Mouse (Mus musculus): Measurements from ENCODE around the gene Slc25a17.

Gene Slc25a17

GRCm38 (mm10) chr15:81386327-81386726 is 25.7 kb upstream of the Slc25a17 start:
- no peaks in the 10 kb centered on the region for H3K27me3 ChIP-seq (ENCODE audit: insufficient read depth, low read length)
- peaks cover 6% of the 10 kb centered on the region; the same call in 1 of the 2 replicates for H3K4me1 ChIP-seq (replicated peaks; ENCODE audit: low read depth, low read length)
- peaks cover 98% of the 10 kb centered on the region for H3K36me3 ChIP-seq (ENCODE audit: insufficient read depth, low read length)
- H3K4me3 ChIP-seq (replicated peaks; ENCODE audit: low read length): no peak overlapping the region
- no peaks in the 10 kb centered on the region for H3K9me3 ChIP-seq (ENCODE audit: low read length)
- TF ChIP-seq CTCF (conservative IDR thresholded peaks at IDR 0.05; ENCODE audit: low read length) (peak; percentile 61), POU5F1 (IDR thresholded peaks at IDR 0.05; ENCODE audit: borderline replicate concordance, low read length) (no peak)

GRCm38 (mm10) chr15:81378845-81379244 is 18.2 kb upstream of the Slc25a17 start:
- Histone ChIP-seq H3K9me3 (ENCODE audit: low read length) (no peaks in the 10 kb centered on the region), H3K4me1 (replicated peaks; ENCODE audit: low read depth, low read length) (peaks cover 10% of the 10 kb centered on the region; the same call in 1 of the 2 replicates), H3K4me3 (replicated peaks; ENCODE audit: low read length) (no peak overlapping the region), H3K36me3 (ENCODE audit: insufficient read depth, low read length) (peaks cover 99% of the 10 kb centered on the region), H3K27me3 (ENCODE audit: insufficient read depth, low read length) (no peaks in the 10 kb centered on the region)
- TF ChIP-seq NANOG (IDR thresholded peaks at IDR 0.05; ENCODE audit: borderline replicate concordance, low read length) (no peak), CTCF (conservative IDR thresholded peaks at IDR 0.05; ENCODE audit: low read length) (no peak), POU5F1 (IDR thresholded peaks at IDR 0.05; ENCODE audit: borderline replicate concordance, low read length) (no peak)

GRCm38 (mm10) chr15:81374621-81375020 is 14.0 kb upstream of the Slc25a17 start:
- TF ChIP-seq POU5F1 (IDR thresholded peaks at IDR 0.05; ENCODE audit: borderline replicate concordance, low read length) (no peak), CTCF (conservative IDR thresholded peaks at IDR 0.05; ENCODE audit: low read length) (no peak), NANOG (IDR thresholded peaks at IDR 0.05; ENCODE audit: borderline replicate concordance, low read length) (no peak)
- H3K36me3 ChIP-seq (ENCODE audit: insufficient read depth, low read length): peaks cover 98% of the 10 kb centered on the region
- H3K27me3 ChIP-seq (ENCODE audit: insufficient read depth, low read length): no peaks in the 10 kb centered on the region
- H3K4me1 ChIP-seq (replicated peaks; ENCODE audit: low read depth, low read length): peaks cover 41% of the 10 kb centered on the region
- H3K9me3 ChIP-seq (ENCODE audit: low read length): no peaks in the 10 kb centered on the region
- H3K4me3 ChIP-seq (replicated peaks; ENCODE audit: low read length): no peak overlapping the region

DNA sequence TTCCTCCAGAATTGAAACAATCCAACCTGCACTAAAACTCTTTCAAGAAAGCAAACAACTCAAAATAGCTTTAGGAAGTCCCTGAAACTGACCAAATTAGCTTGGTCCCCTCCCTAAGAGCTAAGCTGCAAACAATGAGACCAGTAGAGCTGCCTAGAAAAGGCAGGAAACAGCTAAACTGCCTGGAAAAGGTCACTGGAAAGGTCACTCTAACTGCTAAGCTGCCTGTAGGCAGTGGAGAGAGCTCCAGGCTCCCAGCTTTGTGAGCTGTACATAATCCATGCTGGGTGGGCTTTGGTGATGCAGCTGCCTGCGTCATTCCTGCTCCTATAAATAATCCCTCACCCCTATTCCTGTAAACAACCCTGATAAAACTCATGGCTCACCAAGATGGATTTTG is 9.7 kb upstream of the Slc25a17 start:
- no peak overlapping the region for H3K4me3 ChIP-seq (replicated peaks; ENCODE audit: low read length)
- H3K9me3 ChIP-seq (ENCODE audit: low read length): no peaks in the 10 kb centered on the region
- H3K4me1 ChIP-seq (replicated peaks; ENCODE audit: low read depth, low read length): peaks cover 41% of the 10 kb centered on the region
- H3K27me3 ChIP-seq (ENCODE audit: insufficient read depth, low read length): no peaks in the 10 kb centered on the region
- TF ChIP-seq POU5F1 (IDR thresholded peaks at IDR 0.05; ENCODE audit: borderline replicate concordance, low read length) (no peak), NANOG (IDR thresholded peaks at IDR 0.05; ENCODE audit: borderline replicate concordance, low read length) (no peak), CTCF (conservative IDR thresholded peaks at IDR 0.05; ENCODE audit: low read length) (no peak)
- peaks cover 98% of the 10 kb centered on the region for H3K36me3 ChIP-seq (ENCODE audit: insufficient read depth, low read length)

- Histone ChIP-seq H3K4me1 (replicated peaks; ENCODE audit: low read depth, low read length) (peaks cover 35% of the 10 kb centered on the region), H3K9me3 (ENCODE audit: low read length) (no peaks in the 10 kb centered on the region), H3K36me3 (ENCODE audit: insufficient read depth, low read length) (peaks cover 99% of the 10 kb centered on the region), H3K4me3 (replicated peaks; ENCODE audit: low read length) (no peak overlapping the region), H3K27me3 (ENCODE audit: insufficient read depth, low read length) (no peaks in the 10 kb centered on the region)
- no peak for TF ChIP-seq POU5F1 (IDR thresholded peaks at IDR 0.05; ENCODE audit: borderline replicate concordance, low read length)
- no peak for TF ChIP-seq NANOG (IDR thresholded peaks at IDR 0.05; ENCODE audit: borderline replicate concordance, low read length)
- TF ChIP-seq CTCF (conservative IDR thresholded peaks at IDR 0.05; ENCODE audit: low read length): no peak
Measured at GRCm38 (mm10) chr15:81368601-81369000, 8.0 kb upstream of the Slc25a17 start.

DNA sequence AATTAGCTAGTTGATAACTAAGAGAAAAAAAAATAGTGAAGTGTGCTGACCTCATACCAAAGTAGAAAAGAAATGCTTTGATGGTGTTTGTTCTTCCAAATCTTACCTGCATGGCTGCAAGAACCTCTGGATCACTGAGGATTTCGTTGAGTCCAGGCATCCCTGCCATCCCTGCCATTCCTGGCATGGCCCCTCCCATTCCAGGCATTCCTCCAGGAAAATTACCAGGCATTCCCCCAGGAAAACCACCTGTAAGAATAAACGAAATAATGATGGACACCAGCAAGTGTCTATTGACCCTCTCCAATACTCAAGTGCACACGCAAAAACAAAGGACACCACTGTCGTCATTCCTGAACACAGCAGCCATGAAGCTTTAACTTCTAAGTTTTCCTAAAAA is 5.6 kb upstream of the Slc25a17 start:
- Histone ChIP-seq H3K9me3 (ENCODE audit: low read length) (no peaks in the 10 kb centered on the region), H3K27me3 (ENCODE audit: insufficient read depth, low read length) (no peaks in the 10 kb centered on the region), H3K4me3 (replicated peaks; ENCODE audit: low read length) (no peak overlapping the region), H3K36me3 (ENCODE audit: insufficient read depth, low read length) (peaks cover 88% of the 10 kb centered on the region), H3K4me1 (replicated peaks; ENCODE audit: low read depth, low read length) (peaks cover 36% of the 10 kb centered on the region)
- TF ChIP-seq CTCF (conservative IDR thresholded peaks at IDR 0.05; ENCODE audit: low read length) (no peak), NANOG (IDR thresholded peaks at IDR 0.05; ENCODE audit: borderline replicate concordance, low read length) (no peak), POU5F1 (IDR thresholded peaks at IDR 0.05; ENCODE audit: borderline replicate concordance, low read length) (no peak)

GRCm38 (mm10) chr15:81365246-81365645 is 4.6 kb upstream of the Slc25a17 start:
- H3K4me3 ChIP-seq (replicated peaks; ENCODE audit: low read length): no peak overlapping the region
- H3K9me3 ChIP-seq (ENCODE audit: low read length): no peaks in the 10 kb centered on the region
- no peaks in the 10 kb centered on the region for H3K27me3 ChIP-seq (ENCODE audit: insufficient read depth, low read length)
- TF ChIP-seq NANOG (IDR thresholded peaks at IDR 0.05; ENCODE audit: borderline replicate concordance, low read length): no peak
- TF ChIP-seq CTCF (conservative IDR thresholded peaks at IDR 0.05; ENCODE audit: low read length): no peak
- TF ChIP-seq POU5F1 (IDR thresholded peaks at IDR 0.05; ENCODE audit: borderline replicate concordance, low read length): no peak
- peaks cover 31% of the 10 kb centered on the region for H3K4me1 ChIP-seq (replicated peaks; ENCODE audit: low read depth, low read length)
- H3K36me3 ChIP-seq (ENCODE audit: insufficient read depth, low read length): peaks cover 78% of the 10 kb centered on the region

DNA sequence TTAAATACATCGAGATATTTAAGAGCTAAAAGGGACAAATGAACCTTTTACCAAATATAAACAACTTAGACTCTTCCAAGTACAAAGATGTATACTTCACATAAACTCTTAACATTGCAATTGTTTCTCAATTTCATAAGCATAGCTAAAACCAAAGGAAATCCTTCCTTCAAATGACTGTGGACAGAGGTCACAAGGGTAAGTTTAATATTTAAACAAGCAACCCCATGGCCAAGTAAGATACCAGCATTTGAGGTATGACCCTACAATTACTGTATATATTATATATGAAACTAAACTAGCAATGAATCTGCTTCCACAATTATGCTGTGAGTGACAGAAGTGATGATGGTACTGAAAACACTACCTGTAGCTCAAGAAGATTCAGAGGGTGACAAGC is 3.7 kb upstream of the Slc25a17 start:
- H3K27me3 ChIP-seq (ENCODE audit: insufficient read depth, low read length): no peaks in the 10 kb centered on the region
- no peaks in the 10 kb centered on the region for H3K9me3 ChIP-seq (ENCODE audit: low read length)
- TF ChIP-seq NANOG (IDR thresholded peaks at IDR 0.05; ENCODE audit: borderline replicate concordance, low read length): no peak
- no peak for TF ChIP-seq POU5F1 (IDR thresholded peaks at IDR 0.05; ENCODE audit: borderline replicate concordance, low read length)
- no peak for TF ChIP-seq CTCF (conservative IDR thresholded peaks at IDR 0.05; ENCODE audit: low read length)
- peaks cover 69% of the 10 kb centered on the region for H3K36me3 ChIP-seq (ENCODE audit: insufficient read depth, low read length)
- H3K4me1 ChIP-seq (replicated peaks; ENCODE audit: low read depth, low read length): peaks cover 33% of the 10 kb centered on the region
- no peak overlapping the region for H3K4me3 ChIP-seq (replicated peaks; ENCODE audit: low read length)

- TF ChIP-seq CTCF (conservative IDR thresholded peaks at IDR 0.05; ENCODE audit: low read length) (no peak), POU5F1 (IDR thresholded peaks at IDR 0.05; ENCODE audit: borderline replicate concordance, low read length) (no peak), NANOG (IDR thresholded peaks at IDR 0.05; ENCODE audit: borderline replicate concordance, low read length) (no peak)
- H3K36me3 ChIP-seq (ENCODE audit: insufficient read depth, low read length): peaks cover 65% of the 10 kb centered on the region
- no peaks in the 10 kb centered on the region for H3K9me3 ChIP-seq (ENCODE audit: low read length)
- H3K4me3 ChIP-seq (replicated peaks; ENCODE audit: low read length): no peak overlapping the region
- H3K4me1 ChIP-seq (replicated peaks; ENCODE audit: low read depth, low read length): peaks cover 49% of the 10 kb centered on the region
- no peaks in the 10 kb centered on the region for H3K27me3 ChIP-seq (ENCODE audit: insufficient read depth, low read length)
Measured at GRCm38 (mm10) chr15:81362501-81362900, 1.9 kb upstream of the Slc25a17 start.
